Mouse (Mus musculus): Measurements from ENCODE around the gene Meig1.
"Not testable (repeated sequence)": the region's sequence is repeated elsewhere in the genome, so short reads cannot be mapped to it uniquely, and the experiment has no call there.

The Meig1 gene

GRCm38 (mm10) chr2:3422548-3422947 is at the start of gene Meig1:
Gene Meig1 (minus strand): TSS chr2:3422648.
- DNase-seq (ENCODE audit: extremely low read depth, insufficient read length, low spot score), result no peak

DNA sequence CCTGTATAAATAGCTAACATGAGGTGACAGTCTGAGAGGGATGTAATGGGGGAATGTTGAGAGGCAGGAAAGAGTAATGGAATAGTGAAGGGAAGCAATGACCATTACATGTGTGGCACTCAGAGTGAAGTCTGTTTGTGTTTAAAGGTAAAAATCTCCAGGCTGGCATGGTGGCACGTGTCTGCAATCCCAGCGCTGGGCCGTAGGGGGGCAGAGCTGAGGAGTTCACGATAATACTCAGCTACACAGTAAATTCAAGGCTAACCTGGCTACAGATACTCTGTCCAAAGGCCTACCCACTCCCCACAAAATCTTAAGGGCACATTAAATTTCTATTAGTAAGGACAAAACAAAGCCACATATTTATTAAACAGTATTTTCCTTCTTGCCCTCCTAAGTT is 34.1 kb upstream of the Meig1 start:
- no peak for DNase-seq (ENCODE audit: extremely low read depth, insufficient read length, low spot score)

DNA sequence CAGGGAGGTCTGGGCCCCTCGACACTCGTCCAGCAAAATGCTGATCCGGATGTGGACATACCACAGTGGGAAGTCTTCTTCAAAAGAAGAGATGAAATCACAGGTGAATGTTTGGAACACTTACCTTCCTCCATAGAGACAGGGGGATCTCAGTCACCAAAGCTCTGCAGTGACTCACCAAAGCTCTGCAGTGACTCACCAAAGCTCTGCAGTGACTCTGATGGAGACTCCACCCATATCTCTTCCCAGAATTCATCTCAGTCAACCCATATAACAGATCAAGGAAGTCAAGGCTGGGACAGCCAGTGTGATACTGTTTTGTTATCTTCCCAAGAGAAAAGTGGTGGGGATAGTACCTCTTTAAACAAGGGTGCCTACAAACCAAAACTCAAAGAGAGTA is 30.6 kb upstream of the Meig1 start:
- DNase-seq (ENCODE audit: extremely low read depth, insufficient read length, low spot score), result no peak

DNA sequence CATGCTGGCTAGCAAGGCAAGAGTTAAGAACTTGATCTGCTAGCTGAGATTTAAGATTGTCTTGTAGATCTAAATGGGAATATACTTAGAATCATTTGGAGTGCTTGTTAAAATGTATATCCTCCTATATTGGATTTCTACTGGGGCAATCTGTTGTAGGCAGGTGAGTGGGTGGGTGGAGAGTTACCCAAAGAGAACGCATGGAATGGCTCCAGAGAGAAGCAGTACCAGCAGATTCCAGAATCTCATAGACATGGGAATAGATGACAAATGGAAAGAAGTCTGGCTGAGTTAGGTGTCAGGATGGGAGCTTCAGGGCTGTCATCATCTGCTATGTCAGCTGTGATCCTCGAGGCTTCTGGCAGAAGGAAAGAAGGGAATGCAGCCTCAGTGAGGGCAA is 27.0 kb upstream of the Meig1 start:
- DNase-seq (ENCODE audit: extremely low read depth, insufficient read length, low spot score), result no peak

- no peak for DNase-seq (ENCODE audit: extremely low read depth, insufficient read length, low spot score)
Measured at GRCm38 (mm10) chr2:3445984-3446383, 23.5 kb upstream of the Meig1 start.

GRCm38 (mm10) chr2:3444206-3444605 is 21.8 kb upstream of the Meig1 start:
- no peak for DNase-seq (ENCODE audit: extremely low read depth, insufficient read length, low spot score)

DNA sequence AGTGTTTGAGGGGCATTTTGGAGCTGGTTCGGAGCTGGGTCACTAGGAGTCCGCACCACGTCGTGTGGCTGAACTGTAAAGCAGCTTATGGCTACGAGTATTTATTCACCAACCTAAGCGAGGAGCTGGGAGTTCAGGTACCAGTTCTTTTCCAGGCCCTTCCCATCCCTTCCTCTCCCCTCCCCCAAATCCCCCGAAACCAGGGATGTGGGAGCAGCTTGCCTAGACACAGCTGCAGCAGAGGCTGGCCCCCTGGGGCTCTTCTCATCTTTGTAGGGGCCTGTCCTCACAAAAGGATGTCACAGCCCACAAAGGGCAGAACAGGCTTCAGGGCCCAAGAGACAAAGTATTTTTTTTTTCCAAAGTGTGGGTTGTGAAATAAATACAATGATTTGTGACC is 15.5 kb upstream of the Meig1 start:
- DNase-seq (ENCODE audit: extremely low read depth, insufficient read length, low spot score), result no peak

DNA sequence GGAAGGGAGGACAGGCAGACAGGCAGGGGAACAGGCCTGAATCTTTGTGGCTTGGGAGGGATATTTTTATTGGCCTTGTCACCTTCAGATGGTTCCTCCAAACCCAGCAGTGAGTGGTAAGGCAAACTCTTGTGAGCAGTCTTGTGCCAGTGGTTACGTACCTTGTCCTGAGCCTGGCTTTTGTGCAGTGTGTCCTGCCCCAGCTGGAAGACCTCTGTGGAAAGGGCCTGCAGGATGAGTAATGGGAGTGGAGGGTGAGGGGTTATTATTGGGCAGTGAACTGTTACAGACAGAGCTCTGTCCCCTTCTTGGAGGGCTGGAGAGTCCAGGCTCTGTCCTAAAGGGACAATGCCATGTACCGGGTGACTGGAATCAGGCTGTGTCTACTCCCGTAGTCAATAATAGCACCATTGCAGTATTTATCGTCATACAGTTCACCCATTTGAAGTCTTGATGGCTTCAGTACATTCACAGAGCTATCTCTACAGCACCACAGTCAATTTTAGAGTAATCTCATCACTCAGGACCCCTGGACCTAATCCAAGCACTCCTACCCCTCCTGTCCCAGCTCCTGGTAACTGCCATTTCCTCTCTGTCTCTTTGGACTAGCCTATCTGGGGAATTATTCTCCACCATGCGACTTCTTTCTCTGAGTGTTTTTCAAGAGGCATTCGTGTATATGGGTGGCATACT is 13.1 kb upstream of the Meig1 start:
- DNase-seq (ENCODE audit: extremely low read depth, insufficient read length, low spot score), result no peak

DNA sequence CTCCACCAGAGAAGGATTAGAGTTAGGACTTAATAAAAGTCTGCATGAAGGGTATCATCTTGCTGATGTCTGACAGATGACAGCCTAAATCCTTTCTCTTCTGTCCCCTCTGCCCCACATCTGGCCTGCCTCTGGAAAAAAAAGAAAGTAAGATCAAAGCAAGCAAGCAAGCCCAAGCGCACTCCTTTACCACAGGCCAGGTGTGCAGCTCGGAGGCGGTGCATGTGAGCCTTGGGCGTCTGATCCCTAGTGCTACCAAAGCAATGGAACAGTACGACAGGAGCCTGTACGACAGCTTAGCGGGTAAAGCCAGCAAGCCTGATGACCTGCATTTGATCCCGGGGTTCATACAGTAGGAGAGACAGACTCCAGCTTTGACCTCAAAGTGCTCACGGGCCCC is 8.5 kb upstream of the Meig1 start:
- no peak for DNase-seq (ENCODE audit: extremely low read depth, insufficient read length, low spot score)

GRCm38 (mm10) chr2:3424579-3424910 is 2.1 kb upstream of the Meig1 start:
- no peak for DNase-seq (ENCODE audit: extremely low read depth, insufficient read length, low spot score)

- peak; percentile 82 for DNase-seq (ENCODE audit: extremely low read depth, insufficient read length, low spot score)
Measured at GRCm38 (mm10) chr2:3423841-3424578, 1.6 kb upstream of the Meig1 start, which contains the start of gene Dclre1c. Gene Dclre1c (plus strand): TSS chr2:3424131.

DNA sequence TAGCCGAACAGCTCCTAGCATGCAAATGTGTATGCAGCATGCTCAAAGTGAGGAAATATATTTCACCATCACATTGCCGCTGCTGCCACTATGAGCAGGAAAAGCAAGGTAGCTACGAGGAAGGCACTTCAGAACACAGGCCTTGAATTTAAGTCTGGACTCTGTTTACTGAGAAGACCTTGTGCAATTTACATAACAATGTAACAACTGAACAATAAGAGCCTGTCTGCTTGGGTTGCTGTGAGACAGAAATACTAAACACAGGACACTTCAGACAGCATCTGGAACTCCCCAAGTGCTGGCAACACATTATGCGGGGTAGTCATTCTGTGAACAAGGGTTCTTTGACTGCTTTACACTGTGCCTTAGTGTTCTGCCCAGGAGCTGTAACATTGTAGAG is 2.3 kb downstream of the Meig1 start:
- no peak for DNase-seq (ENCODE audit: extremely low read depth, insufficient read length, low spot score)

DNA sequence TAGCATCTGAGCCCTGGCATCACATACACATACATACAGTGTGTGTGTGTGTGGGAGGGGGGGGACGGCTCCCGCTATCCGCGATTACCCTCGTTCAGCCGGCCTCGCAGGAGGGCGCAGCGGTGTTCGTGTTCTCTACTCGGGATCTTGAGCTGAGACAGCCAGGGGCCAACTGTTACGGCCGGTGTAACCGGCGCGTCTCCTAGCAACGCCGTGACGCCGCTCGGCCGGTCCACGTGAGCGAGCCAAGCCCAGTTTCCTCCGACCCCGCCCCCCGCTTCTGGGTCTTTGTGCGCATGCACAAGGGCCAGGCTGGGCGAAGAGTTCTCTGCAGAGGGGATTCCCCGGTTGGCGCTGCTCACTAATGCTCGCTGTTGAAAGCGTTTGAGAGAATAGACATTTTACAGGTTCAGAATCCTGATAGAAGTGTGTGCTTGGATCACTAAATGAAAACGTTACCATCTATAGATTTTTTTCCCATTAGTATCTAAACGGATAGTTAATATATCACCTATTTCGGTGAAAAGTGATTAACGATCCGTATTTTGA is 3.5 kb downstream of the Meig1 start:
- DNase-seq (ENCODE audit: extremely low read depth, insufficient read length, low spot score), result peak; percentile 75

- no peak for DNase-seq (ENCODE audit: extremely low read depth, insufficient read length, low spot score)
Measured at GRCm38 (mm10) chr2:3415676-3416075, 6.8 kb downstream of the Meig1 start.

- DNase-seq (ENCODE audit: extremely low read depth, insufficient read length, low spot score), result peak; percentile 14
Measured at GRCm38 (mm10) chr2:3414241-3414640, 8.2 kb downstream of the Meig1 start.

GRCm38 (mm10) chr2:3407756-3408155 is 14.7 kb downstream of the Meig1 start:
- no peak for DNase-seq (ENCODE audit: extremely low read depth, insufficient read length, low spot score)

DNA sequence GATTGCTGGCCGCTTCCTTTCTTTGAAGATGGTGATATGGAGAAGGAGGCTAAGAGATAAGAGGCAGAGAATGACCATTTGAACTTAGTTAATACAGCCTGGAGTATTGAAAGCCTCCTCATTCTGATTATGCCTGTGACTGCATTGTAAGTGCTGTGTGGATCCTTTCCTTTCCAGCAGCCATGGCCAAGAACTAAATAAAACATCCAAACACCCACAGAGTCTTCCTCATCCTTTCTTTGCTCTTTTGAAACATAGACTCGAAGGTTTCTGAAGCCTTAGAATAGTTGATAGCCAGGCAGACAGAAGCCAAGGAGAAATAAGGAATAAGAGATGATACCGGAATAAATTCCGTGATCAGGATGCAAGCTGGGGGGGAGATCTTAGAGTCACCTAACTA is 16.5 kb downstream of the Meig1 start:
- no peak for DNase-seq (ENCODE audit: extremely low read depth, insufficient read length, low spot score)

DNA sequence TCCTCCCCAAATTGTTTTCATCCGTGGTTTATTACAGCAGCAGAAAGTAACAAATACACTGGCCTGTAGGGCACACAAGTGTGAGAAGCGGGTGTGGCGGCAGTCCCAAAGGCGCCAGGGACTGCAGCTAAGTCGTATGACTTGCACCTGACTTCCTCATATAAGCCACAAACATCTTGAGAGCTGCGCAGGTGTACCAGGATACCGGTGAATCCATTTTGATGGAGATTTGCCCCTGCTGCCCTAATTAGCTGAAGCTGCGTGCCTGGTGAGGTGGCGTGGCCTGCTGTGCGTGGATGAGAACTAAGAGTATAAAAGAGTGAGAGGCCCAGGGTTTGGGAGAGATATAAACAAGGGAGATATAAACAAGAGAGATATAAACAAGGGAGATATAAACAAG is 25.3 kb downstream of the Meig1 start, which contains the start of gene Olah:
Gene Olah (minus strand): TSS at position 101 of the 400 bp plus-strand sequence.
- not testable (repeated sequence) for DNase-seq (ENCODE audit: extremely low read depth, insufficient read length, low spot score)

DNA sequence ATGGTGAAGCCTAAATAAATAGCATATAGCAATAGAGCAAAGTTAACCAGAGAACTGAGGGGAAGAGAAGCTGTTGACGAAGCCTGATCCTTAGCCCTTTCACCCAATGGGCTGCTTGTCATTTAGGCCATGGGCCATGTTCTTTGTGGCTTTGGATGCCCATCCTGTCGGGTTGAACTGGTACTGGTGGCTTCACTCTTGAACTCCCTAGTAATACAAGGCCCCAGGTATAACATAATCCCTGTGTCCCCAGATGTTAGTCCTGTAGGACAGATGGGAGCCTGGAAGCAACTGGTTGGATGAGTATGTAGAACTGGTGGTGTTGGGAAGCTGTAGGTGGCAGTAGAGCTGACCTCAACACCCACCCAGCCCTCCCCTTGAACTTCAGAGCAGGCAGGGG is 30.5 kb downstream of the Meig1 start:
- DNase-seq (ENCODE audit: extremely low read depth, insufficient read length, low spot score), result no peak

GRCm38 (mm10) chr2:3387105-3387860 is 35.2 kb downstream of the Meig1 start:
- no peak for DNase-seq (ENCODE audit: extremely low read depth, insufficient read length, low spot score)

GRCm38 (mm10) chr2:3365127-3365526 is 57.3 kb downstream of the Meig1 start:
- DNase-seq (ENCODE audit: extremely low read depth, insufficient read length, low spot score), result no peak
